Mouse (Mus musculus): ENCODE results near the gene 1110008L16Rik. TPM values are rescaled to one million over a fixed set of nuclear protein-coding genes. Genes with fewer than 3 reads are reported as not detected.

The 1110008L16Rik gene
- polyA plus RNA-seq, 1 experiment from 2014 or later: 19.6 TPM

- no peak for DNase-seq (ENCODE audit: low spot score)
- Histone ChIP-seq H3K4me1 (peaks cover 19% of the 10 kb centered on the region), H3K27ac (replicated peaks) (peak overlapping the region; percentile 91), H3K27me3 (replicated peaks; ENCODE audit: low read depth, poor library complexity, severe bottlenecking) (no peaks in the 10 kb centered on the region), H3K9me3 (no peaks in the 10 kb centered on the region), H3K36me3 (replicated peaks) (peaks cover 29% of the 10 kb centered on the region), H3K4me3 (peak overlapping the region; percentile 97)
- WGBS: 1% methylated on average over 20 of the region's 20 CpGs
These were observed 99.8 kb downstream of the 1110008L16Rik start for GRCm38 (mm10) chr12:55399128-55399677.

GRCm38 (mm10) chr12:55407888-55408287 is 108.5 kb downstream of the 1110008L16Rik start:
- no peak for DNase-seq (ENCODE audit: low spot score)
- 95% methylated on average over 5 of the region's 5 CpGs for WGBS
- no peaks in the 10 kb centered on the region for H3K9me3 ChIP-seq
- no peak overlapping the region for H3K27ac ChIP-seq (replicated peaks)
- no peak overlapping the region for H3K4me3 ChIP-seq
- H3K36me3 ChIP-seq (replicated peaks): peaks cover 75% of the 10 kb centered on the region
- H3K27me3 ChIP-seq (replicated peaks; ENCODE audit: low read depth, poor library complexity, severe bottlenecking): no peaks in the 10 kb centered on the region
- H3K4me1 ChIP-seq: no peaks in the 10 kb centered on the region

- Histone ChIP-seq H3K4me1 (no peaks in the 10 kb centered on the region), H3K9me3 (0 out of 2 replicates have a peak, but pooled peaks cover 3% of the 10 kb centered on the region), H3K27me3 (replicated peaks; ENCODE audit: low read depth, poor library complexity, severe bottlenecking) (no peaks in the 10 kb centered on the region), H3K36me3 (replicated peaks) (peaks cover 99% of the 10 kb centered on the region), H3K4me3 (no peak overlapping the region), H3K27ac (replicated peaks) (no peak overlapping the region)
- no peak for DNase-seq (ENCODE audit: low spot score)
- WGBS: 94% methylated on average over 5 of the region's 5 CpGs
These were observed 115.9 kb downstream of the 1110008L16Rik start for GRCm38 (mm10) chr12:55415255-55415654.

- Histone ChIP-seq H3K27ac (replicated peaks) (no peak overlapping the region), H3K27me3 (replicated peaks; ENCODE audit: low read depth, poor library complexity, severe bottlenecking) (no peaks in the 10 kb centered on the region), H3K9me3 (0 out of 2 replicates have a peak, but pooled peaks cover 3% of the 10 kb centered on the region), H3K4me3 (no peak overlapping the region), H3K4me1 (no peaks in the 10 kb centered on the region), H3K36me3 (replicated peaks) (peaks cover 99% of the 10 kb centered on the region)
- 97% methylated on average over 1 of the region's 1 CpGs for WGBS
- no peak for DNase-seq (ENCODE audit: low spot score)
These were observed 116.4 kb downstream of the 1110008L16Rik start for GRCm38 (mm10) chr12:55415762-55416161.

GRCm38 (mm10) chr12:55420220-55420619 is 120.8 kb downstream of the 1110008L16Rik start:
- WGBS: 95% methylated on average over 24 of the region's 24 CpGs
- no peaks in the 10 kb centered on the region for H3K4me1 ChIP-seq
- peaks cover 59% of the 10 kb centered on the region for H3K36me3 ChIP-seq (replicated peaks)
- no peak for DNase-seq (ENCODE audit: low spot score)
- H3K4me3 ChIP-seq: no peak overlapping the region
- H3K9me3 ChIP-seq: 0 out of 2 replicates have a peak, but pooled peaks cover 3% of the 10 kb centered on the region
- no peak overlapping the region for H3K27ac ChIP-seq (replicated peaks)
- no peaks in the 10 kb centered on the region for H3K27me3 ChIP-seq (replicated peaks; ENCODE audit: low read depth, poor library complexity, severe bottlenecking)

- 0 out of 2 replicates have a peak, but pooled peaks cover 3% of the 10 kb centered on the region for H3K9me3 ChIP-seq
- 46% methylated on average over 3 of the region's 3 CpGs for WGBS
- H3K27me3 ChIP-seq (replicated peaks; ENCODE audit: low read depth, poor library complexity, severe bottlenecking): no peaks in the 10 kb centered on the region
- no peak for DNase-seq (ENCODE audit: low spot score)
- H3K4me1 ChIP-seq: no peaks in the 10 kb centered on the region
- no peak overlapping the region for H3K4me3 ChIP-seq
- no peak overlapping the region for H3K27ac ChIP-seq (replicated peaks)
- H3K36me3 ChIP-seq (replicated peaks): peaks cover 40% of the 10 kb centered on the region
These were observed 122.7 kb downstream of the 1110008L16Rik start for GRCm38 (mm10) chr12:55422057-55422456.

GRCm38 (mm10) chr12:55426300-55426699 is 126.9 kb downstream of the 1110008L16Rik start:
- WGBS: 91% methylated on average over 7 of the region's 7 CpGs
- 0 out of 2 replicates have a peak, but pooled peaks cover 3% of the 10 kb centered on the region for H3K36me3 ChIP-seq (replicated peaks)
- no peak overlapping the region for H3K4me3 ChIP-seq

GRCm38 (mm10) chr12:55429201-55429600 is 129.8 kb downstream of the 1110008L16Rik start:
- Histone ChIP-seq H3K27ac (replicated peaks) (no peak overlapping the region), H3K4me1 (peaks cover 5% of the 10 kb centered on the region; the same call in 1 of the 2 replicates), H3K4me3 (no peak overlapping the region), H3K27me3 (replicated peaks; ENCODE audit: low read depth, poor library complexity, severe bottlenecking) (no peaks in the 10 kb centered on the region), H3K9me3 (no peaks in the 10 kb centered on the region), H3K36me3 (replicated peaks) (no peaks in the 10 kb centered on the region)
- DNase-seq (ENCODE audit: low spot score): no peak
- WGBS: 87% methylated on average over 8 of the region's 8 CpGs

More at GRCm38 (mm10) chr12:55426300-55426699, 126.9 kb downstream of the 1110008L16Rik start:
- no peak overlapping the region for H3K27ac ChIP-seq (replicated peaks)
- H3K27me3 ChIP-seq (replicated peaks; ENCODE audit: low read depth, poor library complexity, severe bottlenecking): no peaks in the 10 kb centered on the region
- no peaks in the 10 kb centered on the region for H3K4me1 ChIP-seq
- DNase-seq (ENCODE audit: low spot score): no peak
- H3K9me3 ChIP-seq: no peaks in the 10 kb centered on the region

GRCm38 (mm10) chr12:55429956-55430355 is 130.6 kb downstream of the 1110008L16Rik start:
- DNase-seq (ENCODE audit: low spot score): no peak
- no peak overlapping the region for H3K27ac ChIP-seq (replicated peaks)
- no peaks in the 10 kb centered on the region for H3K36me3 ChIP-seq (replicated peaks)
- 87% methylated on average over 4 of the region's 4 CpGs for WGBS
- peaks cover 8% of the 10 kb centered on the region; the same call in 1 of the 2 replicates for H3K4me1 ChIP-seq
- no peak overlapping the region for H3K4me3 ChIP-seq
- no peaks in the 10 kb centered on the region for H3K27me3 ChIP-seq (replicated peaks; ENCODE audit: low read depth, poor library complexity, severe bottlenecking)
- H3K9me3 ChIP-seq: no peaks in the 10 kb centered on the region

Other genes starting within 250 kb of the 1110008L16Rik start
- 45.6 and 49.1 TPM in 2 replicates for gene 2700097O09Rik, start 219.5 kb upstream of the 1110008L16Rik start, polyA plus RNA-seq (2016; fragmentation: Nextera tagmentation; extraction: Ambion mirVana)
- gene Srp54a, start 219.3 kb upstream of the 1110008L16Rik start, polyA plus RNA-seq (2016; fragmentation: Nextera tagmentation; extraction: Ambion mirVana): 144 and 156 TPM in 2 replicates
- 9.6 and 10.1 TPM in 2 replicates for gene Fam177a, start 175.1 kb upstream of the 1110008L16Rik start, polyA plus RNA-seq (2016; fragmentation: Nextera tagmentation; extraction: Ambion mirVana)
- 40.9 and 46.3 TPM in 2 replicates for gene Srp54b, start 144.5 kb upstream of the 1110008L16Rik start, polyA plus RNA-seq (2016; fragmentation: Nextera tagmentation; extraction: Ambion mirVana)
- 5.1 and 7.6 TPM in 2 replicates for gene 1700047I17Rik2, start 100.0 kb upstream of the 1110008L16Rik start, polyA plus RNA-seq (2016; fragmentation: Nextera tagmentation; extraction: Ambion mirVana)
- 51.9 and 54.2 TPM in 2 replicates for gene Srp54c, start 69.4 kb upstream of the 1110008L16Rik start, polyA plus RNA-seq (2016; fragmentation: Nextera tagmentation; extraction: Ambion mirVana)
- gene Ppp2r3c, start 3.4 kb downstream of the 1110008L16Rik start, polyA plus RNA-seq (2016; fragmentation: Nextera tagmentation; extraction: Ambion mirVana): 22.2 and 23.0 TPM in 2 replicates
- gene Psma6, start 84.6 kb downstream of the 1110008L16Rik start, polyA plus RNA-seq (2016; fragmentation: Nextera tagmentation; extraction: Ambion mirVana): 510 and 513 TPM in 2 replicates
- 44.6 and 55.2 TPM in 2 replicates for gene Nfkbia, start 193.1 kb downstream of the 1110008L16Rik start, polyA plus RNA-seq (2016; fragmentation: Nextera tagmentation; extraction: Ambion mirVana)

Measured in embryonic facial prominence, embryonic 10.5 days (tissue).